Mouse (Mus musculus) adrenal gland, adult 18-20 months (tissue): ENCODE results near the gene Calml4. TPM values are rescaled to one million over a fixed set of nuclear protein-coding genes. Genes with fewer than 3 reads are reported as not detected.

Experiments used
- DNase-seq, 2 experiments: peaks; one replicate each; pipeline ENCODE4 v3.0.0; 2021 to 2022; ENCODE audit warnings: low spot score in 2 of 2
- total RNA-seq, 2 experiments: library from RNA; stranded (reverse); gene quantifications; 1 replicate in 1 of 2; 2 replicates in 1 of 2; pipeline ENCODE4 v1.2.3; 2021

Calml4 gene
- total RNA-seq, 2 experiments from 2014 or later, result 7.7 to 9.2 TPM

- DNase-seq, result no peak
Measured at GRCm38 (mm10) chr9:62881871-62882270, 24.0 kb downstream of the Calml4 start.

- DNase-seq, result peak in 1 of 2 experiments; percentile 23
Measured at GRCm38 (mm10) chr9:62894486-62894885, 36.6 kb downstream of the Calml4 start.

- no peak for DNase-seq
Measured at GRCm38 (mm10) chr9:62901736-62902135, 43.9 kb downstream of the Calml4 start.

GRCm38 (mm10) chr9:62903841-62904240 lies 46.0 kb downstream of the Calml4 start:
- no peak for DNase-seq

- DNase-seq, result no peak
Measured at GRCm38 (mm10) chr9:62905039-62905438, 47.2 kb downstream of the Calml4 start.

- DNase-seq, result no peak
Measured at GRCm38 (mm10) chr9:62913390-62914069, 55.6 kb downstream of the Calml4 start.

GRCm38 (mm10) chr9:62917059-62917458 lies 59.2 kb downstream of the Calml4 start:
- no peak for DNase-seq

- no peak for DNase-seq
Measured at GRCm38 (mm10) chr9:62920877-62921276, 63.0 kb downstream of the Calml4 start.

- DNase-seq, result no peak
Measured at GRCm38 (mm10) chr9:62924886-62925610, 67.2 kb downstream of the Calml4 start.

Other genes with a start within 250 kb of the Calml4 start
- gene Itga11, start 180.3 kb upstream of the Calml4 start, total RNA-seq, result 1 to 10 TPM; 1.6 to 2.2 TPM
- 10 to 100 TPM; 35.7 to 39.4 TPM for gene Fem1b, start 46.1 kb upstream of the Calml4 start, total RNA-seq
- 10 to 100 TPM; 12.6 to 14.3 TPM for gene Cln6, start 19.3 kb upstream of the Calml4 start, total RNA-seq
- gene Pias1, start 129.8 kb downstream of the Calml4 start, total RNA-seq, result 10 to 100 TPM; 36.0 to 36.2 TPM